Mouse (Mus musculus): ENCODE measurements at regions not wholly inside any gene's neighbourhood (a gene's known extent, or its start where the extent isn't known, plus 50 kb on each side); places are given as distances from the start of the nearest gene placed in this dataset.
"Not testable (repeated sequence)": the region's sequence is repeated elsewhere in the genome, so short reads cannot be mapped to it uniquely, and the experiment has no call there.

GRCm38 (mm10) chr3:98968811-98969210 is 75.8 kb upstream of the Hao2 start:
- DNase-seq = no peak

DNA sequence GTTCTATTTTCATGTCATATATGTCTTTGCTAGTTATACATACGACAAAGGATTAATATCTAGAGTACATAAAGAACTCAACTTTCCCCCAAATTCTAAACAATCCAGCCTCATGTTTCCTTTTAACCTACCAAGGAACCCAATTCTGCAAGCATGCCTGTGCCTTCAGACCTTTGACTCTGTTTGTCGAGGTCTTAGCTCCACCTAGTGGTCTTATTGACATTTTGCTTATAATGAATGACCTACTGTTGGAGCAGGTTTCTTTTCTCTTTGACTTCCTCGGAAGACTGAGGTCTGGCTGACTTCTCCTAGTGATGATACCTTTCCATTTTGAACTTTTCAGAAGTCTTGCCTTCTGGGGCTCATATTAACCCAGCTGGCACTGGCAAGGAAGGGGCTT is 82.7 kb upstream of the Hao2 start:
- peak; percentile 47 for DNase-seq

- DNase-seq = no peak
Observed at GRCm38 (mm10) chr3:98982787-98983186, 89.7 kb upstream of the Hao2 start.

GRCm38 (mm10) chr3:98987266-98987665 is 94.2 kb upstream of the Hao2 start:
- DNase-seq = not testable (repeated sequence)

GRCm38 (mm10) chr3:98990801-98991200 is 97.8 kb upstream of the Hao2 start:
- peak; percentile 8 for DNase-seq

GRCm38 (mm10) chr3:98991276-98991675 is 98.2 kb upstream of the Hao2 start:
- DNase-seq = no peak

DNA sequence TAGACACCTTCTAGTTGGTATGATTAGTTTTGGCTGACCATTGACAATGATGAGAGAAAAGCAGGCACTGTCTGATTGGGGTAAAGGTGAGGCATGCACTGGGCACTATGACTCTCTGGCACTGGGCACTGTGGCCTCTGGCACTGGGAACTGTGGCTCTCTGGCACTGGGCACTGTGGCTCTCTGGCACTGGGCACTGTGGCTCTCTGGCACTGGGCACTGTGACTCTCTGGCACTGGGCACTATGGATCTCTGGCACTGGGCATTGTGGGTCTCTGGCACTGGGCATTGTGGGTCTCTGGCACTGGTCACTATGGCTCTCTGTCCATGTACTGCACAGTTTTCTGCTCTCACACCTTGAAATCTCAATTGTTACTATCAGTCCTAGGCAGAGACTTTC is 101.0 kb upstream of the Hao2 start:
- peak; percentile 14 for DNase-seq

- DNase-seq = no peak
Observed at GRCm38 (mm10) chr3:99030636-99031035, 110.2 kb upstream of the Wars2 start.

DNA sequence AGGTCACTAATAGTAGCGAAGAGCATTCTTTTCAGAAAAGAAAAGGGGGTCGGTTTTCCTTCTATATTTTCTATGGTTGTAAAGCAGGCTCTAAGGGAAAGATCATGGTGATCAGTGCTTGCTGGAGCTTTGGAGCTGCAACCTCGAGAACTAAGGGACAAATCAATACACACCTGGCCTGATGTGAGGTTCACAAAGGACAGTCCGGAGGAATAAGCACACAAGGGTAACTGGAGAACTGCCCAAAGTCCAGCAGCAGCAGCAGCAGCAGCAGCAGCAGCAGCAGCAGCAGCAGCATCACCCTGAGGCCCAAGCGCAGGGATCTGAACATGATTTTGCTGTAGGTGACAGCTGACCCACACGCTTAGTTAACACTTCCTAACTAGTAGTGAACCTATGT is 94.7 kb upstream of the Wars2 start:
- DNase-seq = no peak

GRCm38 (mm10) chr3:99047156-99047555 is 93.7 kb upstream of the Wars2 start:
- no peak for DNase-seq

DNA sequence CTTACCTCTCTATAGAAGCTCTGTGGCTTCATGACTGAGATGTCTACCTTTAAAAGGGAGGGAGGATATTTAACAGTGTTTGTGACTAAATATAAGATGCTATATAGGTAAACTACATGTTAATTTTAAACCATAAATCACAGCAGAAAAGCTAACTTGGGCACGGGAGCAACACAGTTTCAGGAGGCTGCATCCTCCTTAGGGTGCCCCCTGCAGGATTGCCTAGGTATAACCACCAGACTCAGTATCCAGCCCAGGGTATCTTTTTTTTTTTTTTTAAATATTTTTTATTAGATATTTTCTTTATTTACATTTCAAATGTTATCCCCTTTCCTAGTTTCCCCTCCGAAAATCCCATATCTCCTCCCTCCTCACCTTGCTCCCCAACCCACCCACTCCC is 91.6 kb upstream of the Wars2 start:
- DNase-seq = no peak

DNA sequence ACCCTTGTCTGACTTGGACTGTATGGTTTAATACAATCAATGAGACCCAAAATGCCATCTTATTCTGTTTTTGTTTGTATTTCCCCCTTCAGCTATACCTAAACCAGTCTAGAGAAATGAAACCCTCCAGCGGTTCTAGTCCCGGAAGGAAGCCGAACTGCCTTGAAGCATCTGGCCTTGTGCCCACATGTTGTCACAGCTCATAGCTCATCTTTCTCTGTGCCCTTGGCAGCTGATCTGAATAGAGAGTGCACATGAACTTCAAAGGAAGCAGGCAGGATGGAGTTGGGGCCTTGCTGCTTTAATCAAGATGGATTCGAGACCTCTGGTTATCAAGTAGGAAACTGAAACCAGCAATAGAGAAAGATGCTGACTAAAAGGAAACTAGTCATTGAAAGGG is 88.7 kb upstream of the Wars2 start:
- DNase-seq = peak; percentile 63

DNA sequence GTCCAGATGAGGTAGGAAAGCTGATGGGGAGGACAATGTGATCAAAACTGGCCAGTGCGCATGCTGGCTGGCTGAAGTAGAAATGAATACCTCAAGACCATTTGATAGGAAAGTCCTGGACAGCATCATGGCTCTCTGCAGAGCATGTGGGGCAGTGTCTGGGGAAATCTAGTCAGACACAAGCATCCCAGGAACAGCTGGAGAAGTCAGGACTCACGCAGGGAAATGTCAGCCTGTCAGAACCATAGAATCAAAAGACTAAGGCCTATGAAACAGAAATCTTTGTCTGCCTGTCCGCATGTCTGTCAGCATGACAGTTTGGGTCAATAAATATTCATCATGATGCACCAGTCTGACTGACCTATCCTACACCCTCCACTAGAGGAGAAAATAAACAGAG is 73.7 kb upstream of the Wars2 start:
- no peak for DNase-seq
